Mouse (Mus musculus): ENCODE results near the gene Wfdc5. TPM values are rescaled to one million over a fixed set of nuclear protein-coding genes. Genes with fewer than 3 reads are reported as not detected.

The Wfdc5 gene
- polyA plus RNA-seq, 1 experiment from 2014 or later: not detected

DNA sequence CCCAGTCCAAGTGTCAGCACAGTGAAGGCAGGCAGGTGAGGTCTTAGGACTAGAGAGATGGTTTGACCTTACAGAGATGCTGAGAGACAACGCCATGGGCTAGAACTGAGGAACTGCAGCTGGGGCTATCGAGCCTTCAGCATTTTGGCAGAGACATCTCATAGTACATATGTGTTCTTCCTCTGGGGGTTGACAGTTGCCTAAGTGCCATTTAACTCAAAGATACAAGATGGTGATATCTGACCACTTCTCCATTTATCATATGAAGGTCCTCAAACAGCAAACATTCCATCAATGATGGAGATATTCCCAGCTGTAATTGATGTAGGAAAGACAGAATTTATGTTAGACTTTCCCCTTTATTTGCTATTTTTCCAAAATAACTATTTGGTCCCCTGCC lies 55.2 kb downstream of the Wfdc5 start:
- H3K4me1 ChIP-seq (replicated peaks): no peaks in the 10 kb centered on the region
- H3K27ac ChIP-seq (replicated peaks): no peak overlapping the region
- no peaks in the 10 kb centered on the region for H3K27me3 ChIP-seq
- no peak overlapping the region for H3K4me3 ChIP-seq (replicated peaks)
- 72% methylated on average over 2 of the region's 2 CpGs for WGBS (ENCODE audit: insufficient replicate concordance)
- H3K9me3 ChIP-seq (replicated peaks): no peaks in the 10 kb centered on the region
- H3K9ac ChIP-seq: no peak overlapping the region
- H3K36me3 ChIP-seq (replicated peaks): peaks cover 32% of the 10 kb centered on the region
- H3K4me2 ChIP-seq: no peak overlapping the region
- no peak for ATAC-seq (ENCODE audit: insufficient read depth)

DNA sequence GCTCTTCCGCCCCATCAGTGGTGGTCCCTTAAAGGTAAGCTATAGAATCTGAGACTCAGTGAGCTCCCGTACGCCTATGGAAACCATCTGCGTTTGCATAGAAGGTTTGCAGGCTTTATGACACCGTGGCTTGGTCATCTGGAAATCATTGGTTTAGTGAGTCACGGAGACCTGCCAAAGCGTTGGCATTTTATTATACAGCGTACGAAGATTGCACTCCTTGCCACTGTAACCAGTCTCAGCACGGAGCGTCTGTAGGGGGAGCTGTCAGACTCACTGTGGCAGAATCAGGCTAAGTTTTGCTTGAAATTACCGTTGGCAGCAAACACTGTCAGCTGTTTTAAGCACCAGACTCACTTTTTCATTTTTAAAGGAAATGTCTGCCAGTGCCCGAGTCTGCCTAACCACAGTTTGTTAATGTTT lies 56.0 kb downstream of the Wfdc5 start:
- Histone ChIP-seq H3K9ac (no peak overlapping the region), H3K36me3 (replicated peaks) (peaks cover 27% of the 10 kb centered on the region), H3K9me3 (replicated peaks) (no peaks in the 10 kb centered on the region), H3K4me3 (replicated peaks) (no peak overlapping the region), H3K27me3 (no peaks in the 10 kb centered on the region), H3K27ac (replicated peaks) (no peak overlapping the region), H3K4me2 (no peak overlapping the region), H3K4me1 (replicated peaks) (no peaks in the 10 kb centered on the region)
- no peak for ATAC-seq (ENCODE audit: insufficient read depth)
- 74% methylated on average over 13 of the region's 13 CpGs for WGBS (ENCODE audit: insufficient replicate concordance)

Other genes starting within 250 kb of the Wfdc5 start
- gene Ywhab, start 187.8 kb downstream of the Wfdc5 start, polyA plus RNA-seq (2015; fragmentation: Nextera tagmentation; extraction: Ambion mirVana): 91.7 and 96.3 TPM in 2 replicates
- gene Pabpc1l, start 157.3 kb downstream of the Wfdc5 start, polyA plus RNA-seq (2015; fragmentation: Nextera tagmentation; extraction: Ambion mirVana): 0.32 and 0.54 TPM in 2 replicates
- gene Stk4, start 112.4 kb downstream of the Wfdc5 start, polyA plus RNA-seq (2015; fragmentation: Nextera tagmentation; extraction: Ambion mirVana): 12.4 and 14.3 TPM in 2 replicates
- gene Tomm34, start 111.6 kb downstream of the Wfdc5 start, polyA plus RNA-seq (2015; fragmentation: Nextera tagmentation; extraction: Ambion mirVana): 19.1 and 20.9 TPM in 2 replicates
- not detected in 2 replicates for gene Kcns1, start 11.6 kb downstream of the Wfdc5 start, polyA plus RNA-seq (2015; fragmentation: Nextera tagmentation; extraction: Ambion mirVana)
- not detected in 2 replicates for gene Wfdc12, start 7.9 kb upstream of the Wfdc5 start, polyA plus RNA-seq (2015; fragmentation: Nextera tagmentation; extraction: Ambion mirVana)
- not detected in 2 replicates for gene Wfdc15a, start 17.4 kb upstream of the Wfdc5 start, polyA plus RNA-seq (2015; fragmentation: Nextera tagmentation; extraction: Ambion mirVana)
- gene Wfdc15b, start 38.9 kb upstream of the Wfdc5 start, polyA plus RNA-seq (2015; fragmentation: Nextera tagmentation; extraction: Ambion mirVana): 0.22 TPM in 1 of 2 replicates, not detected in the other
- gene Svs2, start 55.7 kb upstream of the Wfdc5 start, polyA plus RNA-seq (2015; fragmentation: Nextera tagmentation; extraction: Ambion mirVana): not detected in 2 replicates
- gene Svs3b, start 73.9 kb upstream of the Wfdc5 start, polyA plus RNA-seq (2015; fragmentation: Nextera tagmentation; extraction: Ambion mirVana): not detected in 2 replicates
- gene Svs4, start 95.7 kb upstream of the Wfdc5 start, polyA plus RNA-seq (2015; fragmentation: Nextera tagmentation; extraction: Ambion mirVana): not detected in 2 replicates
- not detected in 2 replicates for gene Svs3a, start 106.5 kb upstream of the Wfdc5 start, polyA plus RNA-seq (2015; fragmentation: Nextera tagmentation; extraction: Ambion mirVana)
- gene Svs6, start 134.0 kb upstream of the Wfdc5 start, polyA plus RNA-seq (2015; fragmentation: Nextera tagmentation; extraction: Ambion mirVana): not detected in 2 replicates
- not detected in 2 replicates for gene Svs5, start 150.0 kb upstream of the Wfdc5 start, polyA plus RNA-seq (2015; fragmentation: Nextera tagmentation; extraction: Ambion mirVana)
- gene Slpi, start 206.4 kb upstream of the Wfdc5 start, polyA plus RNA-seq (2015; fragmentation: Nextera tagmentation; extraction: Ambion mirVana): 21.3 and 24.2 TPM in 2 replicates
- gene Rbpjl, start 220.4 kb upstream of the Wfdc5 start, polyA plus RNA-seq (2015; fragmentation: Nextera tagmentation; extraction: Ambion mirVana): 0.07 and 0.63 TPM in 2 replicates
- 0.28 and 0.32 TPM in 2 replicates for gene Matn4, start 222.4 kb upstream of the Wfdc5 start, polyA plus RNA-seq (2015; fragmentation: Nextera tagmentation; extraction: Ambion mirVana)